Mouse (Mus musculus) heart, adult 2 months (tissue): ENCODE measurements at regions not wholly inside any gene's neighbourhood (a gene's known extent, or its start where the extent isn't known, plus 50 kb on each side); places are given as distances from the start of the nearest gene placed in this dataset.

Experiments
- CTCF ChIP-seq: fragments of 200-600 bp; IDR thresholded peaks from 2 replicates; pipeline ENCODE4 v1.8.1; 2022; ENCODE audit warnings: antibody characterized with exemption, mild to moderate bottlenecking, moderate library complexity
- EP300 ChIP-seq: fragments of 200-500 bp; IDR thresholded peaks from 2 replicates; pipeline ENCODE4 v1.6.1; 2011; ENCODE audit warnings: low read depth, low read length, control low read depth; ENCODE audit not compliant: insufficient read depth
- POLR2A ChIP-seq: fragments of 200-500 bp; IDR thresholded peaks from 2 replicates; pipeline ENCODE4 v1.6.1; 2011; ENCODE audit warnings: mild to moderate bottlenecking, low read depth, low read length, control low read depth; ENCODE audit not compliant: insufficient read depth

- TF ChIP-seq EP300 (no peak), POLR2A (no peak), CTCF (no peak)
These were observed 127.8 kb upstream of the Cdkn2b start for GRCm38 (mm10) chr4:89438665-89439064.
